Comparison of ENCODE assay signal across 8 mouse cellular contexts in the genomic region with DNA sequence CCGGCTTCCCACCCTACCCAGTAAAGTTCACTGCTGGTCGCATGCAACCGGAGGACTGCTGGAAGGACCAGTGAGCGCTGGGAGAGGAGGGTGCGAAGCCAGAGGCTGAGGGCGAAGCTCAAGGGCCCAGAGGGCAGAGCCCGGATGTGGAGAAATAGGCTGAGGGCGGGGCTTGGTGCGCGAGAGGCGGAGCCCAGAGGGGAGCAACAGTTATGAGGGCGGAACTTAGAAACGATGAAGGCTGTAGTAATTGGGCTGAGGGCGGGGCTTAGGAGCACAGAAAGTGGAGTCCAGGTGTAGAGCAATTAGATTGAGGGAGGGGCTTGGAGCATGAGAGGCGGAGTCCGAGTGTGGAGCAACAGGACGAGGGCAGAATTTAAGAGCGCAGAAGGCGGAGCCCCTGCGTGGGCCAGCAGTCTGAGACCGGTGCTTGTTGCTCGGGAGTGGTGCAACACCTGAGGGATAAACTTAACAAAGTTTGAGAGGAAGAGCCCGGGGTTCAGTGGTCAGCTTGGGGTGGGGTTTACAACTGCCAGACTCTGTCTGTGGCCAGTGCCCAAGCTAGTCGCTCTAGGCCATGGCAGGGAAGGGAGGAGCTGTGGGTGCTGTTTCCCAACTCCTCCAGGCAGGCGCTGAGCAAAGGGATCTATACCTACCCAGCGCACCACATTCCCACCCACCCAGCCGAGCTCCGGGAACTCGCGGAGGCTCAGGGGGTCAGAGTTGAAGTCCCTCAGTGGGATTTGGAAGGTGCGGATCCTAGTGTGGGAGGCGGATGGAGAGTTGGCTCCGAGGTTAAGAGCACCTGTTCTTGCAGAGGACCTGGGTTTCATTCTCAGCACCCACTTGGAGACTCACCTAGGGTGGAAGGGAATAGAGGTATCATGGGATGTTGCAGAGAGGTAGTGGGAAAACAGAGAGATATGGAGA.
DNase-seq lines count a peak whose midpoint lies in the region; ATAC-seq and TF ChIP-seq lines count a peak whose summit lies in the region.

No protein-coding gene starts in this region.

- no peaks in the 10 kb centered on the region for H3K36me3 ChIP-seq in hindbrain, embryonic 16.5 days (ENCODE audit: control insufficient read depth, insufficient read depth, low read length)
- no peaks in the 10 kb centered on the region for H3K36me3 ChIP-seq in liver, adult 2 months (ENCODE audit: control insufficient read depth, insufficient read depth, low read length)
- H3K36me3 ChIP-seq in midbrain, embryonic 16.5 days (ENCODE audit: control insufficient read depth, insufficient read depth, low read length), result no peaks in the 10 kb centered on the region
- no peaks in the 10 kb centered on the region for H3K36me3 ChIP-seq in testis, adult 2 months (ENCODE audit: control insufficient read depth, insufficient read depth, low read length)

- H3K4me3 ChIP-seq in hindbrain, embryonic 16.5 days (ENCODE audit: low read length), result peak overlapping the region; percentile 30
- H3K4me3 ChIP-seq in liver, adult 2 months (ENCODE audit: insufficient read depth, low read depth, low read length), result peak overlapping the region; percentile 32
- peak overlapping the region; percentile 12 for H3K4me3 ChIP-seq in midbrain, embryonic 16.5 days (ENCODE audit: low read depth, low read length)
- peak overlapping the region; percentile 81 for H3K4me3 ChIP-seq in testis, adult 2 months (ENCODE audit: control insufficient read depth, low read depth, low read length)

- H3K27ac ChIP-seq in hindbrain, embryonic 16.5 days (ENCODE audit: low read depth, low read length), result no peak overlapping the region
- H3K27ac ChIP-seq in liver, adult 2 months (replicated peaks; ENCODE audit: insufficient read depth, low read depth, low read length), result peak overlapping the region; percentile 75
- H3K27ac ChIP-seq in midbrain, embryonic 16.5 days (ENCODE audit: low read length), result no peak overlapping the region
- peak overlapping the region; percentile 67 for H3K27ac ChIP-seq in testis, adult 2 months (ENCODE audit: control insufficient read depth, insufficient read depth, low read depth, low read length)

- H3K4me2 ChIP-seq in hindbrain, embryonic 16.5 days (ENCODE audit: low read length), result peak overlapping the region; percentile 50
- peak overlapping the region; percentile 30 for H3K4me2 ChIP-seq in midbrain, embryonic 16.5 days (ENCODE audit: low read length)

- peak; percentile 43 for DNase-seq in retina, embryonic 14.5 days (ENCODE audit: low spot score)
- no peak for DNase-seq in retina, postnatal 1 day
- peak; percentile 32 to 34 for DNase-seq in cerebellum, postnatal 14 days
- DNase-seq in gastrocnemius, adult 8-10 months (ENCODE audit: low spot score in 2 of 2), result peak; percentile 14 to 53
- DNase-seq in liver, adult 2 months (ENCODE audit: extremely low read depth, low read depth, low spot score), result peak; percentile 100

- no peak overlapping the region for H3K9ac ChIP-seq in hindbrain, embryonic 16.5 days (ENCODE audit: low read depth, low read length)
- peak overlapping the region; percentile 41 for H3K9ac ChIP-seq in liver, adult 2 months (ENCODE audit: low read depth, low read length)
- H3K9ac ChIP-seq in midbrain, embryonic 16.5 days (ENCODE audit: low read depth, low read length), result no peak overlapping the region

- no peaks in the 10 kb centered on the region for H3K27me3 ChIP-seq in hindbrain, embryonic 16.5 days (replicated peaks; ENCODE audit: control insufficient read depth, insufficient read depth, low read length)
- no peaks in the 10 kb centered on the region for H3K27me3 ChIP-seq in liver, adult 2 months (ENCODE audit: control insufficient read depth, insufficient read depth, low read length)
- H3K27me3 ChIP-seq in midbrain, embryonic 16.5 days (ENCODE audit: control insufficient read depth, insufficient read depth, low read depth, low read length), result no peaks in the 10 kb centered on the region
- no peaks in the 10 kb centered on the region for H3K27me3 ChIP-seq in testis, adult 2 months (ENCODE audit: control insufficient read depth, insufficient read depth, low read length)

- peak; percentile 81 for TF ChIP-seq POLR2A in liver, adult 2 months (IDR thresholded peaks at IDR 0.05; ENCODE audit: extremely low read depth, insufficient read depth, low read length)
- TF ChIP-seq POLR2A in testis, adult 2 months (IDR thresholded peaks at IDR 0.05; ENCODE audit: control insufficient read depth, low read depth, low read length), result peak; percentile 73

- no peaks in the 10 kb centered on the region for H3K79me2 ChIP-seq in liver, adult 2 months (ENCODE audit: control insufficient read depth, insufficient read depth, low read length)

- TF ChIP-seq CTCF in liver, adult 2 months (IDR thresholded peaks at IDR 0.05; ENCODE audit: low read depth, low read length), result no peak
- TF ChIP-seq CTCF in testis, adult 2 months (IDR thresholded peaks at IDR 0.05; ENCODE audit: control insufficient read depth, insufficient read depth, insufficient replicate concordance, low read depth, low read length), result no peak

- H3K4me1 ChIP-seq in hindbrain, embryonic 16.5 days (ENCODE audit: control insufficient read depth, insufficient read depth, low read depth, low read length), result no peaks in the 10 kb centered on the region
- H3K4me1 ChIP-seq in liver, adult 2 months (ENCODE audit: control insufficient read depth, insufficient read depth, low read length), result no peaks in the 10 kb centered on the region
- no peaks in the 10 kb centered on the region for H3K4me1 ChIP-seq in midbrain, embryonic 16.5 days (ENCODE audit: control insufficient read depth, insufficient read depth, low read length)
- H3K4me1 ChIP-seq in testis, adult 2 months (ENCODE audit: control insufficient read depth, insufficient read depth, low read length), result peaks cover 14% of the 10 kb centered on the region

- ATAC-seq in hindbrain, embryonic 16.5 days, result peak; percentile 94
- peak; percentile 89 for ATAC-seq in midbrain, embryonic 16.5 days

- H3K9me3 ChIP-seq in hindbrain, embryonic 16.5 days (ENCODE audit: control insufficient read depth, low read length), result peaks cover 26% of the 10 kb centered on the region
- H3K9me3 ChIP-seq in midbrain, embryonic 16.5 days (replicated peaks; ENCODE audit: control insufficient read depth, low read length, poor library complexity, severe bottlenecking), result peaks cover 21% of the 10 kb centered on the region

- WGBS in hindbrain, embryonic 16.5 days, result 48% methylated on average over 33 of the region's 33 CpGs
- WGBS in liver, adult 2 months, result 39% methylated on average over 33 of the region's 33 CpGs
- WGBS in midbrain, embryonic 16.5 days, result 47% methylated on average over 33 of the region's 33 CpGs

Comparison
In these comparisons a context has a peak if more than half of its experiments do, and no peak if none do; other contexts are left out.
1. H3K27ac ChIP-seq: peak in liver, adult 2 months (single experiment) and testis, adult 2 months (single experiment); none in hindbrain, embryonic 16.5 days (single experiment) and midbrain, embryonic 16.5 days (single experiment).
2. H3K4me3 ChIP-seq: peak in every context shown above with its lines; median percentile 81 in testis, adult 2 months; 32 in liver, adult 2 months; 30 in hindbrain, embryonic 16.5 days; 12 in midbrain, embryonic 16.5 days.